Mouse (Mus musculus) left cerebral cortex, postnatal 25 days (tissue): ENCODE data around the gene Ltb. TPM values are rescaled to one million over a fixed set of nuclear protein-coding genes. Genes with fewer than 3 reads are reported as not detected.

ENCODE experiments used
- DNase-seq, 2 experiments: peaks; one replicate each; pipeline ENCODE4 v3.0.0; 2022; ENCODE audit warnings: low spot score in 2 of 2, mixed read lengths in 1 of 2
- intact Hi-C: fragments of 180-260 bp; cut with DNase I; formaldehyde crosslinking; loops from one replicate; pipeline ENCODE4 v1.15.1; 2025
- total RNA-seq, 2 experiments: library from RNA; stranded (reverse); gene quantifications; 2 replicates each; pipeline ENCODE4 v1.2.3; 2021

Gene Ltb
- total RNA-seq, 2 experiments from 2014 or later: 0.64 to 0.99 TPM

DNA sequence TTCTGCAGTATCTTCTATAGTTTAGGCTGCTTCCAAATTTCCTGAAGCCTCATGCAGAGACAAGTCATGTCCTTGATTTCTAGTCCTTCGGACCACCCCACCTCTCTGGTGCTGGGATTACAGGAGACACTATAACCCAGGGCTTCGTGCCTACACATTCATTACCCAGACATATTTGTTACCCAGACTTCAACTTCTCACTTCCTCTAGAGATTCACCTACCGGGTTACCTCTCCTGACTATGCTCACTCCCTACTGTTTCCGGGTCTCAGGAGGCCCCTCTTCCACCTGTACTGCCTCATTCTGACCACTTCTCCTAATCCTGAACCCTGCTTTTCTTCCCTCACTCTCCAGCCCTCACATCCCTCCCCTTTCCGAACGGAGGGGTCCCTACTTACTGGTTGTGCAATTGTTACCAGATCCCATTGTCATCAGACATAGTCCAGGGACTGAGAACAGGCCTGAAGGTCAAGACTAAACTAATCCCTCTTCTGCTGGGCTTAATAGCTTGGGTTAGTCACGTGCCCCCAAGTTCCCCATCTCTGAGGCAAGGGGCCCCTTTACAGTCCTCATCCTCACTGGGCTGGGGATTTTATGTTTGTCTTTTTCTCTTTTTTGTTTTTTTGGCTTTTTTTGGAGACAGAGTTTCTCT lies 6.2 kb upstream of the Ltb start, which contains the start of gene Lst1:
Lst1 (minus strand) TSS at position 481 of the 652 bp plus-strand sequence.
- no peak for DNase-seq
- intact Hi-C loops: no loop called here

GRCm38 (mm10) chr17:35189186-35189585 lies 5.1 kb upstream of the Ltb start:
- no peak for DNase-seq
- intact Hi-C loops: no loop called here

- DNase-seq: no peak
- intact Hi-C loops: no loop called here
These were observed 4.1 kb upstream of the Ltb start for GRCm38 (mm10) chr17:35190096-35190495.

DNA sequence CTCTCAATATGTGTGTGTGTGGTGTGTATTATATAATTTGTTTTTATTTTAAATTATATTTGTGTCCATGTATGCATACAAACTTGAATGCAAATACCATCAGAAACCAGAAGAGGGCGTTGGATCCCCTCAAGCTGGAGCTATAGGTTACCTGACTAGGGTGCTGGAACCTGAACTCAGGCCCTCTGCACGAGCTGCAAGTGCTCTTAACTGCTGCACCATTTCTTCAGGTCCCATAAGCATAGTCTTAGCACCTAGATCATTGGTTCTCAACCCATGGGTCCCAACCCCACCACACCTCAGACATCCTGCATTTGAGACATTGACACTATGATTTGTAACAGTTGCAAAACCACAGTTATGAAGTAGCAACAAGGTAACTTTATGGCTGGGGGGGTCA lies 2.5 kb upstream of the Ltb start:
- no peak for DNase-seq
- intact Hi-C loops: no loop called here

DNA sequence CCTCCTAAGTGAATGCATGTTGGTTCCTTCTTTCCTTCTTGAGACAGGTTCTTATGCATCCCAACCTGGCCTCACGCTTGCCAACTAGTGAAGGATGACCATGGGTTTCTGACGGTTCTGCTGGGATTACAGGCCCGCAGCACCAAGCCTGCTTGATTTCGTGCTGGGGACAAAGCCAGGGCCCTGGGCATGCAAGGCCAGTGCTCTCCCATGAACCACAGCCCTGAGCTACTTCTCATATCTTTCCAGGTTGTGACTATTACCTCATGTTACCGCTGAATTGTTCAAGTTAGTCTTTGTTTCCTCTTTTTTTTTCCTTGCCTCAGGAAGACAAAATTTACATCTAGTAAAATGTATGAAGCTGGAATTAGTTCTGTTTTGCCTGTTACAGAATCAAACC lies 1.3 kb upstream of the Ltb start:
- intact Hi-C loops: no loop called here
- DNase-seq: no peak

GRCm38 (mm10) chr17:35194844-35195630 lies 798 bp downstream of the Ltb start:
- intact Hi-C loops: loop anchor here (5.0 kb wide), 1 partner anchor 37 kb away; the partner anchor contains the start of gene Atp6v1g2
- no peak for DNase-seq

DNA sequence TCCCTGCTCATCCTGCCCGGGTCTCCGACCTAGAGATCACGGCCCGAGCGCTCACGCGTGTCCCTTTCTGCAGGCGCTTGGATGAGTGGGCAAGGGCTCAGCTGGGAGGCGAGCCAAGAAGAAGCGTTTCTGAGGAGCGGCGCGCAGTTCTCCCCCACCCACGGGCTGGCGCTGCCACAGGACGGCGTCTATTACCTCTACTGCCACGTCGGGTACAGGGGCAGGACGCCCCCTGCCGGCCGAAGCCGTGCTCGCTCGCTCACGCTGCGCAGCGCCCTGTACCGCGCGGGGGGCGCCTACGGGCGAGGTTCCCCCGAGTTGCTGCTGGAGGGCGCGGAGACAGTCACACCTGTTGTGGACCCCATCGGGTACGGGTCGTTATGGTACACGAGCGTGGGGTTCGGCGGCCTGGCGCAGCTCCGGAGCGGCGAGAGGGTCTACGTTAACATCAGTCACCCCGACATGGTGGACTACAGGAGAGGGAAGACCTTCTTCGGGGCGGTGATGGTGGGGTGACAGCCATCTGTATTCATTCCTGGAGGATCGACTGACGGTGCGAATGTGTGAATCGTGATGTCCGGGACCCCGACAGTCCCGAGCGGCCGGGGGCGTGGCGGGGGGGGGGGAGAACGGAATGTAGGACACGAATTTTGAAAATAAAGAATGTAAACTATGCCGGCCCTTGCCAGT lies 1.5 kb downstream of the Ltb start:
- peak; percentile 78 to 83 for DNase-seq
- intact Hi-C loops: loop anchor here (5.0 kb wide), 1 partner anchor 37 kb away; the partner anchor contains the start of gene Atp6v1g2

DNA sequence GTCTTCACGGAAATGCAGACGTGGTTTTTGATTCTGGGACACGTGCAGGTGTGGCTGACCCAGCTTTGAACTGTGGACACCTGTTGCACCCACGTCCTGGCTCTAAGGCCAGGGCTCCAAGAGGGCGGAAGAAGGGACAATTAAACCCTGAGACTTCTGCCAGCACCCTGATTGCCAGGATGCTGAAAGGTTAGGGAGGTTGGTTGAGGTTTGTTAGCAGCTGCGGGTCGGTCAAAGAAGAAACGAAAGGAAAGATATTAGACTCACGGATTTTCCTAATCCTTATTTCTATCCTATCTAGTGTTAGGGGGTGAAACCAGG lies 2.0 kb downstream of the Ltb start:
- DNase-seq: no peak
- intact Hi-C loops: loop anchor here (5.0 kb wide), 1 partner anchor 36 kb away; the partner anchor contains the start of gene Atp6v1g2

DNA sequence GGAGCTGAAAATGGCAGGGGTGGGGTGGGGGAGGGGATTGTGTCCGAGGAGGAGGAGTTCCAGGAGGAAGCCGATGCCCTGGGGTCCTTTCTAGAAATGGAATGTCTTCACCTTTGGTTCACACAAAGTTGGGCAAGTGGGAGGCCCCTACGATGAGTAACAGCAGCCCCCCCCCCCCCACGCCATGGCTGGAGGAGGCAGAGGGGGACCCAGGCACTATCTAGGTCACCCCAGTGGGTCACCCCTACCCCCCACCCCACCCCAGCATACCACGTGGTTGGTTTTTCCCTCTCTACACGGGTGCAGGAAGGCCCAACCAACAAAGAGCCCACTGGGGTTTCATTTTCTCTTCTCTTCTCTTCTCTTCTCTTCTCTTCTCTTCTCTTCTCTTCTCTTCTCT lies 2.9 kb downstream of the Ltb start:
- intact Hi-C loops: loop anchor here (5.0 kb wide), 1 partner anchor 35 kb away; the partner anchor contains the start of gene Atp6v1g2
- DNase-seq: no peak

DNA sequence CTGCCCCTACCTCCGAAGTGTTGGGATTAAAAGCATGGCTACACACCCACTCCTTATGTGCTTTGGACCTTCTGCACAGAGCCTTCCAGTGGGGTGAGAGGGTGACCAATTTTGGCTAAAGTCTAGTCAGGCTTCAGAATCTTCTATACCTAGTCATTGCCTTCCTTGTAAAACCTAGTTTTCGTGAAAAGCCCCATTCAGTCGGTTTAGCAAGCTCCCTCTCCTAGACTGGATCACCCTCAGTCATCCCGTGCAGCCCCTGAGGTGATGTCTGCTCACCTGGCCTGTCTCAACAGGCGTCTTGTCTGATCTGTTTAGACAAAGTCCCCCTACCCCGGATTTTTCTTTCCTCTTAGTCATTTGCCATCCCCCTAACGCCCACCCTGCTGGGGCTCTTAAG lies 3.8 kb downstream of the Ltb start:
- no peak for DNase-seq
- intact Hi-C loops: loop anchor here (5.0 kb wide), 1 partner anchor 34 kb away; the partner anchor contains the start of gene Atp6v1g2

DNA sequence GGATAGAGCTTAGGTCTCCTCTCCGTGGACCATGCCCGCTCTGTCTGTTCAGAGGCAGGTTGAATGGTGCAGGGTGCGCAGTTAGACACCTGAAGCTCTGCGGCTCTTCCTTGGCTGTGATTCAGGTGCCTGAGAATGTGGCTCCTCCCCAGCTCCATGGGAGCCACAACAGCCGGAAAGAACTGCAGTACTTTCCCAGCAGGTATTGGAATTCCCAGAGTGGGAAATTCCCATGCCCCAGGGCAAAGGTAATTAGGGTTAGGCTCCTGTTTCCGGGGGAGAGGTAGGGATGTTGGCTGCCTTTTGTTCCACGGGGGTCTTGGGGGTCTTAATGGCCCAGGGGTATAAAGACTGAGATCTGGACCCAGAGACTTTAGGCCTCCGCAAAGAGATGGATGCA lies 4.7 kb downstream of the Ltb start:
- no peak for DNase-seq
- intact Hi-C loops: loop anchor here (5.0 kb wide), 1 partner anchor 33 kb away; the partner anchor contains the start of gene Atp6v1g2

GRCm38 (mm10) chr17:35200398-35200797 lies 6.2 kb downstream of the Ltb start:
- intact Hi-C loops: no loop called here
- no peak for DNase-seq

- no peak for DNase-seq
- intact Hi-C loops: no loop called here
These were observed 6.9 kb downstream of the Ltb start for GRCm38 (mm10) chr17:35201128-35201527.

- intact Hi-C loops: no loop called here
These were observed 7.5 kb downstream of the Ltb start, which contains the start of gene Tnf for GRCm38 (mm10) chr17:35201787-35202186. Tnf (minus strand) TSS chr17:35202007.

DNA sequence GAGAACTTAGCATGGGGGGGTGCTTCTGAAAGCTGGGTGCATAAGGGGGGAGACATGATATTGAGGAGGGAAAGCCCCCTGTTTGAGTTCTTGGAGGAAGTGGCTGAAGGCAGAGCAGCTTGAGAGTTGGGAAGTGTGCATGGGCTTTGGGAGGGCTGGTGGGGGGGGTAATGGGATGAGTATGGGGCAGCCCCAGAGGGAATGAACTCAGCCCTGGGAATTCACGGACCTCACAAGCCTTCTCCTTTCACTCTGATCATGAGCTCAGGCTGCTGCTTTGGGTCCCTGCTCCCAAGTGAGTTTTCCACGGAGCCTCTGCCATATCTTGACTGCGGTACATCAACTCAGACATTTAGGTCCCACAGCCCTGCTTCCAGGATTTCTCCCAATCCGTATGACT lies 8.2 kb downstream of the Ltb start:
- no peak for DNase-seq
- intact Hi-C loops: no loop called here

More at GRCm38 (mm10) chr17:35201787-35202186, 7.5 kb downstream of the Ltb start, which contains the start of gene Tnf:
- no peak for DNase-seq

DNA sequence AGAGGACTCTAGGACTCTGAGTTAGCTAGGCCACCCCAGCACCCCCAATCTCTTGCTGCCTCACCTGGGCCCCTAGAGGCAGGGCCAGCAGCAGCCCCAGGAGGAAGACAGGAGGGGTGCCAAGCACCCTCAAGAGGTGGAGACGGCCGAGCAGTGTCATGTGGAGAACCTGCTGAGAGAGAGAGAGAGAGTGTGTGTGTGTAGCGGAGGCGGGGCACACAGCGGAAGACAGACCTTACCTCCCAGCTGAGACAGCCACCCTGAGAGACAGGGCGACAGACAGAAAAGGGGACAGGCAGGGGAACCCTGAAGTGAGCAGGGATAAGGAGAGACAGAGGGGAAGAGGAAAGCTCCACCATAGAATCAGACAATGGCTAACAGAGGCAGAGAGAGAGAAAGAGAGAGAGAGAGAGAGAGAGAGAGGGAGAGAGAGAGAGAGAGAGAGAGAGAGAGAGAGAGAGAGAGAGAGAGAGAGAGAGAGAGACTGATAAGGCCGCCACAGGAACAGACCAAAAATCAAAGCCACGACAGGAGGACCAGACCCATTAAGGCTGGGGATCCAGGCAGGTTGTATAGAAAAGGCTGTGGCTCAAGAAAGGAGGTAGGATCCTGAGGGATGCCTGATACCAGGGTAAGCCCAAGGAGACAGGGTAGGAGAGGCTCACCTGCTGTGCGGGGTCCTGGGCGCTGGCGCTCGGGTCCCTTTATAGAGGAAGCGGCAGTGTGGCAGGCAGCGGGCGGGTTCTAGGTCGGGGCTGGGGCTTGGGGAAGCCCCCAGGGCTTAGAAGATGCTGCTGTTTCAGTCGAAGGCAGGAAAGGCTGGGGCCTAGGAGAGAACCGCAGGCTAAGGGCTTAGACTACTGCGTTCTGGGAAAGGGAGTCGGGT lies 10.5 kb downstream of the Ltb start, which contains the start of gene Lta:
Lta (minus strand) TSS at position 858 of the 886 bp plus-strand sequence.
- intact Hi-C loops: no loop called here

GRCm38 (mm10) chr17:35205380-35205769 lies 11.1 kb downstream of the Ltb start:
- intact Hi-C loops: no loop called here
- DNase-seq: no peak

More for the DNA sequence above, 10.5 kb downstream of the Ltb start, which contains the start of gene Lta:
- no peak for DNase-seq

GRCm38 (mm10) chr17:35209785-35210535 lies 15.7 kb downstream of the Ltb start:
- no peak for DNase-seq
- intact Hi-C loops: no loop called here
